Mouse (Mus musculus) midbrain, embryonic 14.5 days (tissue): ENCODE data around the gene Gm7247. TPM values are rescaled to one million over a fixed set of nuclear protein-coding genes. Genes with fewer than 3 reads are reported as not detected.
"Not testable (repeated sequence)": the region's sequence is repeated elsewhere in the genome, so short reads cannot be mapped to it uniquely, and the experiment has no call there.

Source experiments
- ATAC-seq: fragments of 200-750 bp; cut with Nextera tagmentation; 2 replicates; pipeline ENCODE4 v1.8.0; 2017; ENCODE audit warnings: moderate number of reproducible peaks, moderate library complexity; ENCODE audit not compliant: low FRiP score, low TSS enrichment
- DNase-seq: peaks from one replicate; pipeline ENCODE4 v3.0.0-alpha.2; 2015
- H3K27ac ChIP-seq: fragments of 300-500 bp; sonication (generic); replicated peaks from 2 replicates; pipeline ENCODE4 v1.5.1; 2014; ENCODE audit warnings: mild to moderate bottlenecking, low read depth, low read length, moderate library complexity
- H3K27me3 ChIP-seq: fragments of 300-500 bp; sonication (generic); 2 replicates; pipeline ENCODE4 v1.6.1; 2014; ENCODE audit warnings: low read length, control low read depth, mixed read lengths; ENCODE audit not compliant: control insufficient read depth, insufficient read depth
- H3K36me3 ChIP-seq: fragments of 300-500 bp; sonication (generic); 2 replicates; pipeline ENCODE4 v1.6.1; 2014; ENCODE audit warnings: low read length, control low read depth; ENCODE audit not compliant: control insufficient read depth, insufficient read depth
- H3K4me1 ChIP-seq: fragments of 300-500 bp; sonication (generic); 2 replicates; pipeline ENCODE4 v1.6.1; 2014; ENCODE audit warnings: mild to moderate bottlenecking, antibody characterized with exemption, low read length, control low read depth; ENCODE audit not compliant: control insufficient read depth, insufficient read depth
- H3K4me2 ChIP-seq: fragments of 300-500 bp; sonication (generic); 2 replicates; pipeline ENCODE4 v1.6.1; 2014; ENCODE audit warnings: mild to moderate bottlenecking, low read length, moderate library complexity
- H3K4me3 ChIP-seq: fragments of 300-500 bp; sonication (generic); replicated peaks from 2 replicates; pipeline ENCODE4 v1.5.1; 2014; ENCODE audit warnings: low read depth, low read length
- H3K9ac ChIP-seq: fragments of 300-500 bp; sonication (generic); replicated peaks from 2 replicates; pipeline ENCODE4 v1.6.1; 2014; ENCODE audit warnings: mild to moderate bottlenecking, low read length, moderate library complexity
- H3K9me3 ChIP-seq: fragments of 300-500 bp; sonication (generic); 2 replicates; pipeline ENCODE4 v1.6.1; 2016; ENCODE audit warnings: low read length, control low read depth, mixed read lengths; ENCODE audit not compliant: control insufficient read depth
- WGBS: fragments of 180-500 bp; shearing (Covaris S2); extraction: QIAGEN DNeasy Blood & Tissue Kit; methylation state at CpG from one replicate; pipeline ENCODE4 v1.1.7; 2014; 5-methylcytosine and 5-hydroxymethylcytosine counted together
- polyA plus RNA-seq: library from polyadenylated mRNA; unstranded; fragments of >200 nt; fragmentation: Nextera tagmentation; extraction: Ambion mirVana; gene quantifications from 2 replicates; pipeline ENCODE4 v1.2.1, GENCODE M21; 2014

Gene Gm7247
- polyA plus RNA-seq, 1 experiment from 2014 or later, result not detected

DNA sequence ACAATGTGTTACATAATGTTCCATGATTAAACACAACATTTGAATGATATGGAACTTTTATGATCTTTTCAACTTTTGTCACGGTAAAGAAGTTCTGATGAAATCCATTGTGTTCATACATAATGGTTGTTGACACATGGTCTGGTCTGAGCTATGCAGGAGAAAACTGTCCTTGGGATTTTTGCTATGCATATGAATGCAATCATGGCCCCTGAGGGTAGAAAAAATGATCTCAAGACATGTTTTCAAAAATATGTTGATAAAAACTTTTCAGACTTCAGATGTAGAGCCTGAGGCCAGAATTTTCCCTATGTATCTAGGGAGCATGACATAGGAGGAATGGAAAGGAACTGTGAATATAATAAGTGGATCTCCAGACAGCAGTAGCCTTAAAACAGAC lies 49.0 kb downstream of the Gm7247 start, which contains the start of gene Vmn2r88:
Gene Vmn2r88, plus strand, starts transcription at position 301 of the 400 bp plus-strand sequence.
- H3K4me2 ChIP-seq, result no peak within 1 kb of the TSS
- H3K4me3 ChIP-seq, result no peak within 1 kb of the TSS
- 88% methylated on average over 1 of the region's 1 CpGs for WGBS
- H3K4me1 ChIP-seq, result no peaks in the 10 kb centered on the region
- no peak within 1 kb of the TSS for H3K27ac ChIP-seq
- no peak within 1 kb of the TSS for H3K9ac ChIP-seq
- H3K9me3 ChIP-seq, result no peaks in the 10 kb centered on the region
- DNase-seq, result no peak
- H3K36me3 ChIP-seq, result no peaks in the 10 kb centered on the region
- no peaks in the 10 kb centered on the region for H3K27me3 ChIP-seq
- ATAC-seq, result no peak

GRCm38 (mm10) chr14:51423885-51424284 lies 62.3 kb downstream of the Gm7247 start:
- no peak overlapping the region for H3K9ac ChIP-seq
- ATAC-seq (no peak), DNase-seq (no peak)
- no peak overlapping the region for H3K4me2 ChIP-seq
- H3K9me3 ChIP-seq, result no peaks in the 10 kb centered on the region
- H3K4me1 ChIP-seq, result no peaks in the 10 kb centered on the region
- WGBS, result 66% methylated on average over 2 of the region's 2 CpGs
- no peaks in the 10 kb centered on the region for H3K27me3 ChIP-seq
- H3K27ac ChIP-seq, result no peak overlapping the region
- H3K36me3 ChIP-seq, result no peaks in the 10 kb centered on the region
- H3K4me3 ChIP-seq, result no peak overlapping the region

GRCm38 (mm10) chr14:51430138-51430537 lies 68.6 kb downstream of the Gm7247 start:
- not testable (repeated sequence) for H3K9me3 ChIP-seq

DNA sequence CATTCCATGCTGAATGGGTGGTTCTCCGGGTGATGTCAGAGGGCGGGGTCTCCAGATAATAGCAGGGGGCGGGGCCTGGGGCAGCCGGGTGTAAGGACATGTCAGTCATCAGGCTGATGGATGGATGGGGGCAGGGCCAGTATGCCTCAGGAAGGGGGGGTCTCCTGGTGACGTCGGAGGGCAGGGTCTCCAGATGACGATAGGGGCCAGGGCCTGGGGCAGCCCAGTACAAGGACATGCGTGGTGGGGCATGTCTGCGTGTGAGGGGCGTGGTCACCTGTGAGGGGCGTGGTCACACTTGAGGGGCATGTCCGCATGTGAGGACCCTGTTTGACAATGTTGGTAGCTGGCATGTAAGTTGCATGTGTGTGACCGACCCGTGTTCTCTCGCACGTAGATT lies 73.0 kb downstream of the Gm7247 start:
- DNase-seq (no peak), ATAC-seq (peak; percentile 53)
- Histone ChIP-seq H3K27ac (no peak overlapping the region), H3K4me2 (no peak overlapping the region), H3K27me3 (no peaks in the 10 kb centered on the region), H3K36me3 (no peaks in the 10 kb centered on the region), H3K9me3 (peaks cover 10% of the 10 kb centered on the region), H3K9ac (no peak overlapping the region), H3K4me1 (no peaks in the 10 kb centered on the region), H3K4me3 (no peak overlapping the region)
- WGBS, result 94% methylated on average over 16 of the region's 16 CpGs

More at GRCm38 (mm10) chr14:51430138-51430537, 68.6 kb downstream of the Gm7247 start:
- not testable (repeated sequence) for H3K4me1 ChIP-seq, H3K9ac ChIP-seq, DNase-seq, H3K4me2 ChIP-seq, H3K27me3 ChIP-seq, H3K4me3 ChIP-seq, H3K36me3 ChIP-seq, H3K27ac ChIP-seq, ATAC-seq

DNA sequence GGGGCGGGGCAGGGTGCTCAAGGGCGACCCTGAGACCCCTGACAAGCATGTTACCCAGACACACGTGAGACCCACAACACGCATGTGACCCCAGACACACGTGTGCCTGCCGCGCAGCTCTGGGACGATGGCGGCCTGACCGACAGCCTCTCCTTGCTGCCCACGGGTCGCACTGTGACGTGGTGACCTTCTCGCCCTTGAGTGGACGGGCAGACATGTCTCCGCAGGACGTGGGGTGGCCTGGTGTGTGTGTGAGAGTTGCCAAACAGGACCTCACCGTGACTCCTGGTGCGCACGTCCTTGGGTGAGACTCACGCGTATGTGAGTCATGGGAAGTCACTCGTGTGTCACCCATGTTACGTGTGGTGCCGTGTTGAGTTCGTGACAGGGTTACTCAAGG lies 73.5 kb downstream of the Gm7247 start:
- H3K9ac ChIP-seq, result no peak overlapping the region
- H3K36me3 ChIP-seq, result no peaks in the 10 kb centered on the region
- DNase-seq (no peak), ATAC-seq (peak; percentile 37; the same call in 1 of the 2 replicates)
- H3K4me1 ChIP-seq, result no peaks in the 10 kb centered on the region
- no peak overlapping the region for H3K27ac ChIP-seq
- no peaks in the 10 kb centered on the region for H3K27me3 ChIP-seq
- no peak overlapping the region for H3K4me3 ChIP-seq
- H3K4me2 ChIP-seq, result no peak overlapping the region
- H3K9me3 ChIP-seq, result peaks cover 10% of the 10 kb centered on the region
- 97% methylated on average over 26 of the region's 26 CpGs for WGBS

DNA sequence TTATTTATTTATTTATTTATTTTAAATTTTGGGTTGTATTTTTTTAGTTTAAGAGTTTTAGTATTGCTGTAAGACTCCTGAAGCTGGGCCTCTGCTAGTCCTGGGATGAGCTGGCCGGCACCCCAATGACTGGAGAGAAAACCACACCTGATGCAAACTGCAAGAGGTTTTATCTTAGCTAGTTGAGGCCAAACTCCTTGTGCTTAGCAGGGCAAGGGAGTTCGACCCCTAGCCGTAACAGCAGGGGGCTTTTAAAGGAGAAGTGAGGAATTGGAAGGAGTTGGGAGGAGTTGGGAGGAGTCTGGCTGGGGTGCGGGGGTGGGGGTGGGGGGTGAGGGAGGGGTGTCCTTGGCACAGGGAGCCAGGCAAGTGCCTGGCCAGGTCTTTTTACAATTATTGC lies 77.4 kb downstream of the Gm7247 start:
- Histone ChIP-seq H3K4me1 (no peaks in the 10 kb centered on the region), H3K9ac (no peak overlapping the region), H3K36me3 (no peaks in the 10 kb centered on the region), H3K4me2 (no peak overlapping the region), H3K27me3 (no peaks in the 10 kb centered on the region), H3K9me3 (peaks cover 10% of the 10 kb centered on the region), H3K27ac (no peak overlapping the region), H3K4me3 (no peak overlapping the region)
- DNase-seq (peak; percentile 2), ATAC-seq (no peak)
- 83% methylated on average over 4 of the region's 4 CpGs for WGBS

- not testable (repeated sequence) for H3K4me3 ChIP-seq, H3K27ac ChIP-seq, H3K9ac ChIP-seq, H3K4me2 ChIP-seq, H3K36me3 ChIP-seq, H3K9me3 ChIP-seq, ATAC-seq, H3K4me1 ChIP-seq, DNase-seq, H3K27me3 ChIP-seq
- 76% methylated on average over 2 of the region's 2 CpGs for WGBS
Measured at GRCm38 (mm10) chr14:51451557-51451956, 90.0 kb downstream of the Gm7247 start, which contains the start of gene Vmn2r89. Gene Vmn2r89, plus strand, starts transcription at chr14:51451857.

DNA sequence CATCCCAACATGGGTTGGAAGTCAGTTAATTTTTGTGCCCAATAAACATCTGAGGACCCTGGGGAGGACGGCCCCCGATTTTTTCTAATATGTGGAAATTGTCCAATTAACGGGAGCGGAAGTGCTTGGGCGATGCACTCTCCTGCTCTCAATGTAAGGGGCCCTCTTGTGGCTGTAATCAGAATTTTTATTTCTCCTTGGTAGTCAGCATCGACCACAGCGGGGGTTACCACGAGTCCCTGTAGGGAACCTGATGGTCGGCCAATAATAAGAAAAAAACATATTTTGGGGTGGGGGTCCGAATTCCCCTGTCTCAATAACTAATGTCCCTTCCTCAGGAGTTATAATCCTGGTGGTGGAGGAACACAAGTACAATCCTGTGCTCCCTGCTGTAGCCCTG lies 118.7 kb downstream of the Gm7247 start:
- 89% methylated on average over 10 of the region's 10 CpGs for WGBS
- H3K4me3 ChIP-seq, H3K4me1 ChIP-seq, H3K9ac ChIP-seq, H3K27ac ChIP-seq, H3K9me3 ChIP-seq, H3K4me2 ChIP-seq, H3K27me3 ChIP-seq, H3K36me3 ChIP-seq, DNase-seq, ATAC-seq: not testable (repeated sequence)

GRCm38 (mm10) chr14:51481332-51482015 lies 119.9 kb downstream of the Gm7247 start:
- H3K4me1 ChIP-seq, H3K4me2 ChIP-seq, H3K27me3 ChIP-seq, H3K9ac ChIP-seq, H3K27ac ChIP-seq, H3K4me3 ChIP-seq, H3K36me3 ChIP-seq, H3K9me3 ChIP-seq, ATAC-seq, DNase-seq: not testable (repeated sequence)
- 94% methylated on average over 12 of the region's 12 CpGs for WGBS
